Mouse (Mus musculus): ENCODE data around the gene C1qtnf2. TPM values are rescaled to one million over a fixed set of nuclear protein-coding genes. Genes with fewer than 3 reads are reported as not detected.

The C1qtnf2 gene
- polyA plus RNA-seq, 1 experiment from 2014 or later: 0.93 TPM

- Histone ChIP-seq H3K9me3 (ENCODE audit: control insufficient read depth, low read length) (no peaks in the 10 kb centered on the region), H3K4me3 (ENCODE audit: low read depth, low read length) (no peak overlapping the region), H3K9ac (ENCODE audit: low read length) (no peak overlapping the region), H3K27ac (replicated peaks; ENCODE audit: low read depth, low read length) (no peak overlapping the region), H3K4me1 (ENCODE audit: control insufficient read depth, insufficient read depth, low read length) (no peaks in the 10 kb centered on the region), H3K36me3 (ENCODE audit: control insufficient read depth, insufficient read depth, low read length) (peaks cover 8% of the 10 kb centered on the region; the same call in 1 of the 2 replicates), H3K27me3 (ENCODE audit: control insufficient read depth, insufficient read depth, low read length) (no peaks in the 10 kb centered on the region), H3K4me2 (ENCODE audit: low read depth, severe bottlenecking) (no peak overlapping the region)
- 93% methylated on average over 10 of the region's 10 CpGs for WGBS
- ATAC-seq (ENCODE audit: insufficient number of reproducible peaks, low FRiP score, low TSS enrichment, low read depth): no peak
- DNase-seq (ENCODE audit: low spot score): no peak
Measured at GRCm38 (mm10) chr11:43441121-43441520, 33.0 kb upstream of the C1qtnf2 start.

- Histone ChIP-seq H3K36me3 (ENCODE audit: control insufficient read depth, insufficient read depth, low read length) (peaks cover 11% of the 10 kb centered on the region; the same call in 1 of the 2 replicates), H3K4me1 (ENCODE audit: control insufficient read depth, insufficient read depth, low read length) (no peaks in the 10 kb centered on the region), H3K27me3 (ENCODE audit: control insufficient read depth, insufficient read depth, low read length) (no peaks in the 10 kb centered on the region), H3K27ac (replicated peaks; ENCODE audit: low read depth, low read length) (no peak overlapping the region), H3K4me2 (ENCODE audit: low read depth, severe bottlenecking) (no peak overlapping the region), H3K9ac (ENCODE audit: low read length) (no peak overlapping the region), H3K4me3 (ENCODE audit: low read depth, low read length) (no peak overlapping the region), H3K9me3 (ENCODE audit: control insufficient read depth, low read length) (no peaks in the 10 kb centered on the region)
- ATAC-seq (ENCODE audit: insufficient number of reproducible peaks, low FRiP score, low TSS enrichment, low read depth) (no peak), DNase-seq (ENCODE audit: low spot score) (no peak)
- 95% methylated on average over 13 of the region's 13 CpGs for WGBS
Measured at GRCm38 (mm10) chr11:43443183-43443582, 30.9 kb upstream of the C1qtnf2 start.

- H3K9ac ChIP-seq (ENCODE audit: low read length): no peak overlapping the region
- H3K27ac ChIP-seq (replicated peaks; ENCODE audit: low read depth, low read length): no peak overlapping the region
- no peak overlapping the region for H3K4me3 ChIP-seq (ENCODE audit: low read depth, low read length)
- WGBS: 93% methylated on average over 2 of the region's 2 CpGs
- peaks cover 2% of the 10 kb centered on the region; the same call in 1 of the 2 replicates for H3K36me3 ChIP-seq (ENCODE audit: control insufficient read depth, insufficient read depth, low read length)
- no peak overlapping the region for H3K4me2 ChIP-seq (ENCODE audit: low read depth, severe bottlenecking)
- no peaks in the 10 kb centered on the region for H3K27me3 ChIP-seq (ENCODE audit: control insufficient read depth, insufficient read depth, low read length)
- no peaks in the 10 kb centered on the region for H3K4me1 ChIP-seq (ENCODE audit: control insufficient read depth, insufficient read depth, low read length)
- ATAC-seq (ENCODE audit: insufficient number of reproducible peaks, low FRiP score, low TSS enrichment, low read depth) (no peak), DNase-seq (ENCODE audit: low spot score) (no peak)
- H3K9me3 ChIP-seq (ENCODE audit: control insufficient read depth, low read length): no peaks in the 10 kb centered on the region
Measured at GRCm38 (mm10) chr11:43449916-43450315, 24.2 kb upstream of the C1qtnf2 start.

GRCm38 (mm10) chr11:43451322-43451721 is 22.8 kb upstream of the C1qtnf2 start:
- Histone ChIP-seq H3K27ac (replicated peaks; ENCODE audit: low read depth, low read length) (no peak overlapping the region), H3K9me3 (ENCODE audit: control insufficient read depth, low read length) (no peaks in the 10 kb centered on the region), H3K27me3 (ENCODE audit: control insufficient read depth, insufficient read depth, low read length) (no peaks in the 10 kb centered on the region), H3K36me3 (ENCODE audit: control insufficient read depth, insufficient read depth, low read length) (peaks cover under 1% of the 10 kb centered on the region; the same call in 1 of the 2 replicates), H3K4me2 (ENCODE audit: low read depth, severe bottlenecking) (no peak overlapping the region), H3K4me1 (ENCODE audit: control insufficient read depth, insufficient read depth, low read length) (no peaks in the 10 kb centered on the region), H3K4me3 (ENCODE audit: low read depth, low read length) (no peak overlapping the region), H3K9ac (ENCODE audit: low read length) (no peak overlapping the region)
- no peak for DNase-seq (ENCODE audit: low spot score)
- 70% methylated on average over 4 of the region's 4 CpGs for WGBS
- no peak for ATAC-seq (ENCODE audit: insufficient number of reproducible peaks, low FRiP score, low TSS enrichment, low read depth)

- DNase-seq (ENCODE audit: low spot score): no peak
Measured at GRCm38 (mm10) chr11:43452266-43452665, 21.8 kb upstream of the C1qtnf2 start.

GRCm38 (mm10) chr11:43463204-43463603 is 10.9 kb upstream of the C1qtnf2 start:
- H3K4me1 ChIP-seq (ENCODE audit: control insufficient read depth, insufficient read depth, low read length): no peaks in the 10 kb centered on the region
- DNase-seq (ENCODE audit: low spot score) (no peak), ATAC-seq (ENCODE audit: insufficient number of reproducible peaks, low FRiP score, low TSS enrichment, low read depth) (no peak)
- no peak overlapping the region for H3K4me2 ChIP-seq (ENCODE audit: low read depth, severe bottlenecking)
- no peaks in the 10 kb centered on the region for H3K9me3 ChIP-seq (ENCODE audit: control insufficient read depth, low read length)
- no peaks in the 10 kb centered on the region for H3K27me3 ChIP-seq (ENCODE audit: control insufficient read depth, insufficient read depth, low read length)
- no peak overlapping the region for H3K27ac ChIP-seq (replicated peaks; ENCODE audit: low read depth, low read length)
- H3K9ac ChIP-seq (ENCODE audit: low read length): no peak overlapping the region
- H3K4me3 ChIP-seq (ENCODE audit: low read depth, low read length): no peak overlapping the region
- no peaks in the 10 kb centered on the region for H3K36me3 ChIP-seq (ENCODE audit: control insufficient read depth, insufficient read depth, low read length)
- WGBS: 92% methylated on average over 25 of the region's 25 CpGs

More at GRCm38 (mm10) chr11:43452266-43452665, 21.8 kb upstream of the C1qtnf2 start:
- Histone ChIP-seq H3K4me2 (ENCODE audit: low read depth, severe bottlenecking) (no peak overlapping the region), H3K9me3 (ENCODE audit: control insufficient read depth, low read length) (no peaks in the 10 kb centered on the region), H3K4me3 (ENCODE audit: low read depth, low read length) (no peak overlapping the region), H3K9ac (ENCODE audit: low read length) (no peak overlapping the region), H3K27me3 (ENCODE audit: control insufficient read depth, insufficient read depth, low read length) (no peaks in the 10 kb centered on the region), H3K36me3 (ENCODE audit: control insufficient read depth, insufficient read depth, low read length) (no peaks in the 10 kb centered on the region; the same call in 1 of the 2 replicates), H3K27ac (replicated peaks; ENCODE audit: low read depth, low read length) (no peak overlapping the region), H3K4me1 (ENCODE audit: control insufficient read depth, insufficient read depth, low read length) (no peaks in the 10 kb centered on the region)
- no peak for ATAC-seq (ENCODE audit: insufficient number of reproducible peaks, low FRiP score, low TSS enrichment, low read depth)
- 74% methylated on average over 2 of the region's 2 CpGs for WGBS

GRCm38 (mm10) chr11:43470118-43470517 is 4.0 kb upstream of the C1qtnf2 start:
- no peak overlapping the region for H3K4me3 ChIP-seq (ENCODE audit: low read depth, low read length)
- H3K27ac ChIP-seq (replicated peaks; ENCODE audit: low read depth, low read length): no peak overlapping the region
- no peak overlapping the region for H3K9ac ChIP-seq (ENCODE audit: low read length)
- WGBS: 66% methylated on average over 5 of the region's 5 CpGs
- 0 out of 2 replicates have a peak, but pooled peaks cover 3% of the 10 kb centered on the region for H3K4me1 ChIP-seq (ENCODE audit: control insufficient read depth, insufficient read depth, low read length)
- H3K27me3 ChIP-seq (ENCODE audit: control insufficient read depth, insufficient read depth, low read length): no peaks in the 10 kb centered on the region
- DNase-seq (ENCODE audit: low spot score): no peak
- no peaks in the 10 kb centered on the region for H3K36me3 ChIP-seq (ENCODE audit: control insufficient read depth, insufficient read depth, low read length)
- ATAC-seq (ENCODE audit: insufficient number of reproducible peaks, low FRiP score, low TSS enrichment, low read depth): no peak
- no peaks in the 10 kb centered on the region for H3K9me3 ChIP-seq (ENCODE audit: control insufficient read depth, low read length)
- H3K4me2 ChIP-seq (ENCODE audit: low read depth, severe bottlenecking): no peak overlapping the region

GRCm38 (mm10) chr11:43470881-43471820 is 2.9 kb upstream of the C1qtnf2 start:
- no peak for DNase-seq (ENCODE audit: low spot score)

More at GRCm38 (mm10) chr11:43470881-43471820, 2.9 kb upstream of the C1qtnf2 start:
- no peak overlapping the region for H3K4me2 ChIP-seq (ENCODE audit: low read depth, severe bottlenecking)
- no peaks in the 10 kb centered on the region for H3K36me3 ChIP-seq (ENCODE audit: control insufficient read depth, insufficient read depth, low read length)
- no peak overlapping the region for H3K27ac ChIP-seq (replicated peaks; ENCODE audit: low read depth, low read length)
- WGBS: 78% methylated on average over 6 of the region's 6 CpGs
- no peak overlapping the region for H3K4me3 ChIP-seq (ENCODE audit: low read depth, low read length)
- H3K4me1 ChIP-seq (ENCODE audit: control insufficient read depth, insufficient read depth, low read length): 0 out of 2 replicates have a peak, but pooled peaks cover 3% of the 10 kb centered on the region
- H3K9ac ChIP-seq (ENCODE audit: low read length): no peak overlapping the region
- no peaks in the 10 kb centered on the region for H3K27me3 ChIP-seq (ENCODE audit: control insufficient read depth, insufficient read depth, low read length)
- H3K9me3 ChIP-seq (ENCODE audit: control insufficient read depth, low read length): no peaks in the 10 kb centered on the region
- no peak for ATAC-seq (ENCODE audit: insufficient number of reproducible peaks, low FRiP score, low TSS enrichment, low read depth)

All from limb, embryonic 11.5 days (tissue).